Mouse (Mus musculus) heart, postnatal 0 days (tissue): Measurements from ENCODE around the gene Ercc1. TPM values are rescaled to one million over a fixed set of nuclear protein-coding genes. Genes with fewer than 3 reads are reported as not detected.

Source experiments
- ATAC-seq: fragments of 200-750 bp; cut with Nextera tagmentation; 2 replicates; pipeline ENCODE4 v1.8.0; 2017; ENCODE audit warnings: low read depth, moderate number of reproducible peaks, moderate library complexity; ENCODE audit not compliant: insufficient read depth
- DNase-seq: peaks from one replicate; pipeline ENCODE4 v3.0.0-alpha.2; 2016; ENCODE audit warnings: low spot score
- H3K27ac ChIP-seq: fragments of 300-500 bp; sonication (generic); 2 replicates; pipeline ENCODE4 v1.5.1; 2014; ENCODE audit warnings: low read depth, mild to moderate bottlenecking
- H3K27me3 ChIP-seq: fragments of 300-500 bp; sonication (generic); 2 replicates; pipeline ENCODE4 v1.6.1; 2014; ENCODE audit warnings: low read length, mixed read lengths; ENCODE audit not compliant: control insufficient read depth, insufficient read depth
- H3K36me3 ChIP-seq: fragments of 300-500 bp; sonication (generic); replicated peaks from 2 replicates; pipeline ENCODE4 v1.6.1; 2014; ENCODE audit warnings: low read length, mixed read lengths; ENCODE audit not compliant: control insufficient read depth, insufficient read depth
- H3K4me1 ChIP-seq: fragments of 300-500 bp; sonication (generic); 2 replicates; pipeline ENCODE4 v1.6.1; 2014; ENCODE audit warnings: antibody characterized with exemption; ENCODE audit not compliant: control insufficient read depth, insufficient read depth
- H3K4me2 ChIP-seq: fragments of 300-500 bp; sonication (generic); 2 replicates; pipeline ENCODE4 v1.6.1; 2014; ENCODE audit warnings: low read depth, mild to moderate bottlenecking, low read length, moderate library complexity
- H3K4me3 ChIP-seq: fragments of 300-500 bp; sonication (generic); 2 replicates; pipeline ENCODE4 v1.5.1; 2014; ENCODE audit warnings: low read depth, low read length
- H3K9ac ChIP-seq: fragments of 300-500 bp; sonication (generic); replicated peaks from 2 replicates; pipeline ENCODE4 v1.6.1; 2014; ENCODE audit warnings: low read depth, low read length, mixed read lengths
- H3K9me3 ChIP-seq: fragments of 300-500 bp; sonication (generic); replicated peaks from 2 replicates; pipeline ENCODE4 v1.6.1; 2016; ENCODE audit warnings: low read length; ENCODE audit not compliant: control insufficient read depth
- CTCF ChIP-seq: IDR thresholded peaks from 2 replicates; pipeline ENCODE4 v1.5.1; 2016; ENCODE audit warnings: antibody characterized with exemption, control low read depth, low read depth
- EP300 ChIP-seq: IDR thresholded peaks from 2 replicates; pipeline ENCODE4 v1.6.1; 2016; ENCODE audit warnings: antibody characterized with exemption, low read depth
- WGBS: fragments of 180-500 bp; shearing (Covaris S2); extraction: QIAGEN DNeasy Blood & Tissue Kit; methylation state at CpG from one replicate; pipeline ENCODE4 v1.1.7; 2014; 5-methylcytosine and 5-hydroxymethylcytosine counted together
- polyA plus RNA-seq: library from polyadenylated mRNA; unstranded; fragments of >200 nt; fragmentation: Nextera tagmentation; extraction: Ambion mirVana; gene quantifications from 2 replicates; pipeline ENCODE4 v1.2.1, GENCODE M21; 2015
- total RNA-seq: library from RNA; depleted of rRNA; stranded (reverse); fragments of >200 nt; gene quantifications from 2 replicates; pipeline ENCODE4 v1.2.3, GENCODE M21; 2014; ENCODE audit warnings: low replicate concordance

Ercc1 gene
- total and polyA plus RNA-seq, 2 experiments from 2014 or later: 26.2 to 55.2 TPM

GRCm38 (mm10) chr7:19361720-19362119 lies 17.1 kb downstream of the Ercc1 start:
- TF ChIP-seq EP300 (no peak), CTCF (peak; percentile 70)
- ATAC-seq: peak; percentile 16
- WGBS: 6% methylated on average over 16 of the region's 16 CpGs

DNA sequence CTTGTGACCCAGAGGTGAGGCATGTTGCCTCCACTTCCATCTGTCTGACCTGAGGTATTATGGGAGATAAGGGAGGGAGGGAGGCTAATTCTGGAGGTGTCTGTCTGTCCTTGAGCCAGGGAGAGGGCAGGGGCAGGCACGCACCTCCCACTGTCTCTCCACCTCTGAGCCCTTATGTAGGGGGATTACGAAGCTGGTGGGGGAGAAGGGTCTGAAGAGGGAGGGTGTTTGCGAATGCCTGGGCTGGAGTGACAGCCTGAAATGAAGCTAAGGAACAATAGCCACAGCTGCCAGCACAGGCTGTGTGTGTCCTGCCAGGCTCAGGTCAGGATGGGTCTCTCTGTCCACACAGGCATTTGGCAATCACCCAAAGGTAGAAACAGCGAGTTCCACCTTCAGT lies 17.7 kb downstream of the Ercc1 start:
- Histone ChIP-seq H3K4me3 (peak overlapping the region; percentile 62), H3K27ac (peak overlapping the region; percentile 87), H3K9me3 (no peaks in the 10 kb centered on the region), H3K4me1 (peaks cover 21% of the 10 kb centered on the region), H3K4me2 (peak overlapping the region; percentile 79), H3K36me3 (no peaks in the 10 kb centered on the region), H3K9ac (0 out of 2 replicates have a peak overlapping the region, but pooled peaks have one; percentile 8), H3K27me3 (no peaks in the 10 kb centered on the region)
- peak; percentile 68 for DNase-seq
- TF ChIP-seq CTCF: no peak
- TF ChIP-seq EP300: no peak
- peak; percentile 40 for ATAC-seq
- WGBS: 8% methylated on average over 4 of the region's 4 CpGs

More at GRCm38 (mm10) chr7:19361720-19362119, 17.1 kb downstream of the Ercc1 start:
- Histone ChIP-seq H3K9ac (peak overlapping the region; percentile 56), H3K9me3 (no peaks in the 10 kb centered on the region), H3K27ac (peak overlapping the region; percentile 87), H3K27me3 (no peaks in the 10 kb centered on the region), H3K4me3 (peak overlapping the region; percentile 62), H3K36me3 (no peaks in the 10 kb centered on the region), H3K4me2 (peak overlapping the region; percentile 79), H3K4me1 (peaks cover 21% of the 10 kb centered on the region)
- DNase-seq: peak; percentile 27

- no peak overlapping the region for H3K9ac ChIP-seq
- TF ChIP-seq CTCF (peak; percentile 84), EP300 (no peak)
- whole genome bisulfite sequencing: 5% methylated on average over 18 of the region's 18 CpGs
- H3K27ac ChIP-seq: peak overlapping the region; percentile 87
- H3K36me3 ChIP-seq: 0 out of 2 replicates have a peak, but pooled peaks cover 4% of the 10 kb centered on the region
- no peak overlapping the region for H3K4me3 ChIP-seq
- peak; percentile 46 for DNase-seq
- peaks cover 13% of the 10 kb centered on the region; the same call in 1 of the 2 replicates for H3K4me1 ChIP-seq
- H3K4me2 ChIP-seq: peak overlapping the region; percentile 14
- H3K9me3 ChIP-seq: no peaks in the 10 kb centered on the region
- ATAC-seq: no peak
- no peaks in the 10 kb centered on the region for H3K27me3 ChIP-seq
Observed at GRCm38 (mm10) chr7:19363881-19364280, 19.3 kb downstream of the Ercc1 start.

DNA sequence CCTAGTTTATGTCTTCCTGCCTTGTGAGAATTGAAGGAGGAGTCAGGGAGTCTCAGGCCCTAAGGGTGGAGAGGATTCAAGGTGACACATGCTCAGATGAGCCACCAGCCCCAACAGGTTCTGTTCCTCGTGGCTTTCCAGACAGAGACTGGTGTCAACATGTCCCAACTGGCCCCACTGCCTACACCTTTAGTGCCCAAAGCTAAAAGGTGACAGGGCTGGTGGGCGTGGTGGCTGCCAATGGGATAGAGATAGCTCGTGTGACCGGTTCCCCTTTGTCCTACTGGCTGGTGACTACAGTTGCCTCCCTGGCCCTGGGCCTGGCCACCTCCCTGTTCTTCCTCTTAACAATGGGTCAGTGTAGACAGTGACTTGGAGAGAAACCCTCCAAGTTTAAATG lies 20.8 kb downstream of the Ercc1 start:
- ATAC-seq (no peak), DNase-seq (no peak)
- Histone ChIP-seq H3K27ac (no peak overlapping the region), H3K4me3 (no peak overlapping the region), H3K9me3 (no peaks in the 10 kb centered on the region), H3K27me3 (no peaks in the 10 kb centered on the region), H3K36me3 (peaks cover 11% of the 10 kb centered on the region), H3K4me1 (peaks cover 13% of the 10 kb centered on the region; the same call in 1 of the 2 replicates), H3K4me2 (no peak overlapping the region), H3K9ac (no peak overlapping the region)
- TF ChIP-seq CTCF (no peak), EP300 (no peak)
- 49% methylated on average over 4 of the region's 4 CpGs for WGBS

- DNase-seq (no peak), ATAC-seq (no peak)
- no peaks in the 10 kb centered on the region for H3K27me3 ChIP-seq
- H3K27ac ChIP-seq: no peak overlapping the region
- no peaks in the 10 kb centered on the region for H3K9me3 ChIP-seq
- H3K4me2 ChIP-seq: no peak overlapping the region
- TF ChIP-seq EP300: no peak
- TF ChIP-seq CTCF: no peak
- H3K4me1 ChIP-seq: peaks cover 9% of the 10 kb centered on the region; the same call in 1 of the 2 replicates
- H3K36me3 ChIP-seq: peaks cover 32% of the 10 kb centered on the region
- H3K9ac ChIP-seq: no peak overlapping the region
- WGBS: 25% methylated on average over 16 of the region's 16 CpGs
- no peak overlapping the region for H3K4me3 ChIP-seq
Observed at GRCm38 (mm10) chr7:19368380-19368779, 23.8 kb downstream of the Ercc1 start.

- no peak for TF ChIP-seq EP300
- peak; percentile 66 for TF ChIP-seq CTCF
- peak; percentile 20 for DNase-seq
- Histone ChIP-seq H3K36me3 (peaks cover 44% of the 10 kb centered on the region), H3K9me3 (no peaks in the 10 kb centered on the region), H3K4me2 (peak overlapping the region; percentile 59), H3K4me1 (0 out of 2 replicates have a peak, but pooled peaks cover 3% of the 10 kb centered on the region), H3K9ac (no peak overlapping the region; the same call in 1 of the 2 replicates), H3K27me3 (no peaks in the 10 kb centered on the region), H3K27ac (no peak overlapping the region), H3K4me3 (peak overlapping the region; percentile 29)
- peak; percentile 44; the same call in 1 of the 2 replicates for ATAC-seq
- WGBS: 27% methylated on average over 46 of the region's 46 CpGs
Observed at GRCm38 (mm10) chr7:19369823-19370425, 25.3 kb downstream of the Ercc1 start.
